Mouse (Mus musculus) left cerebral cortex, postnatal 25 days (tissue): ENCODE measurements around the gene Fbxw7. TPM values are rescaled to one million over a fixed set of nuclear protein-coding genes. Genes with fewer than 3 reads are reported as not detected.
"Not testable (repeated sequence)": the region's sequence is repeated elsewhere in the genome, so short reads cannot be mapped to it uniquely, and the experiment has no call there.

ENCODE experiments used
- DNase-seq, 2 experiments: peaks; one replicate each; pipeline ENCODE4 v3.0.0; 2022; ENCODE audit warnings: low spot score in 2 of 2, mixed read lengths in 1 of 2
- intact Hi-C: fragments of 180-260 bp; cut with DNase I; formaldehyde crosslinking; loops from one replicate; pipeline ENCODE4 v1.15.1; 2025
- total RNA-seq, 2 experiments: library from RNA; stranded (reverse); gene quantifications; 2 replicates each; pipeline ENCODE4 v1.2.3; 2021

Fbxw7 gene
- total RNA-seq, 2 experiments from 2014 or later = 265 to 269 TPM

DNA sequence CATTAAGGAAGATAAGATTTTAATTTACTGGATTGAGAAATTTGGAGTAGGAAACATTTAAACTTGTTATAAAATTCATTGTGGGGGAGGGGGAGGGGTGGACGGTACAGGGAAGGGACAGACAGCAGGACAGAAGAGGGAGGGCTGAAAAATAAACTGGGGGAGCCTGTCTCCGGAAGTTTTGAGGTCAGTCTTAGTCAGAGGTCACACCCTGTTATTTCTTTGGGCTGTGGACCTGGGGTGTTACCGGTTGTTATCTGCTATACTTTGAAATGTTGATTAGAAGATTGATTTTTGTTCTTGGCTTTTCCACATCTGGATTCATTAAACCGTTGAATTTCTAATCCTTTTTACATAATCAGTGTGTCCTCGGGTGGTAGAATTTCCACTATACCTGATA is 10.9 kb downstream of the Fbxw7 start:
- intact Hi-C loops = no loop called here
- no peak for DNase-seq

DNA sequence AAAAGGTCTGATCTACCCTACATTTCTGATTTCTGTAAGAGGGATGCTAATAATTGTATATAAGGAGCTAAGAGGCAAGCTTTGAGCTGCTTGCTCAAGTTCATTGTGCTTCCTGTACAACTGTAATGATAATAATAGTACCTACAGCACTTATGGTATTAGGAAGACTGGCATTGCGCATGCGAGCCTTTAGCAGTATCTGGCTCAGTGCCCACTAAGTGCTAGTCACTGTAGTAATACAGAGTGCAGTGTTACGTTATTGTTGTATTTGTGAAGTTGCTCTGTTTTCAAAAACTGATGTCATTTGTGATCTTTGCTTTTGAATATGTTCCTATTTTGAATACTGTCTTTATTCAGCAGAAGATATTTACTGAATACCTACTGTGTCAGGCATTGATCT is 11.3 kb downstream of the Fbxw7 start:
- no peak for DNase-seq
- intact Hi-C loops = no loop called here

GRCm38 (mm10) chr3:84826938-84827337 is 11.9 kb downstream of the Fbxw7 start:
- intact Hi-C loops = no loop called here
- no peak for DNase-seq

DNA sequence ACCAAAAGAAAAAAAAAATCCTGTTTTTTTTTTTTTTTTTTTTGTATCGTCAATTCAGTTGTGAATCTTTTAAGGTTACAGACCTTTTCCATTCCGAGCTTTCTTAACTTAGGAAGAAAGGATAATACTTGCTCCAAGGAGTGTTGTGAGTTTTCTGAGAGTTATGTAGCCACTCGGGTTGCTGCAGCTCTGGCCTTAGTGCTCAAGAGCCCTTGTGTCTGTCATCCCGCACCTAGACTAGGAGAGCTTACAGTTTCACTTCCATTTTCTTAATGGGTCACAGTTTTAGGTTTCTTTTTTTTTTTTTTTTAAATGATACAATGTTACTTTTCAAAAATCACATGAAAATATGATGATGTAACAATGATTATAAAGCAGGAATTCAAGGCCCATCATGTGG is 12.5 kb downstream of the Fbxw7 start:
- DNase-seq = no peak
- intact Hi-C loops = no loop called here

DNA sequence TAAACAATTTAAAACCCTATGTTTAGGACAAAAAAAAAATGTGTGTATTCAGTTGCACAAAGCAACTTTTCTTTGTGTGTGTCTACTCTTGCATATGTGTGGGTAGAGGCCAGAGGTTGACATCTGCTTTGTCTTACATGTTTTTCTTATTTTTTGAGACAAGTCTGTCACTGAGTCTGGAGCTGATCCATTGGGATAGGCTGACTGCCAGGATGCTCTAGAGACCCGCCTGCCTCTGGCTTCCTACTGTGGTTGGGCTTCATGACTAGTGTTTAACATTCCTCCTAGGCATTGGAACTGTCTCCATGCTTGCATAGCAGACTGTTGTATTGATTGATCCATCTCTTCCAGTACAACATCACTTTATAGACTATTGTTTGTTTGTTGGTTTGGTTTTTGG is 14.3 kb downstream of the Fbxw7 start:
- DNase-seq = no peak
- intact Hi-C loops = no loop called here

DNA sequence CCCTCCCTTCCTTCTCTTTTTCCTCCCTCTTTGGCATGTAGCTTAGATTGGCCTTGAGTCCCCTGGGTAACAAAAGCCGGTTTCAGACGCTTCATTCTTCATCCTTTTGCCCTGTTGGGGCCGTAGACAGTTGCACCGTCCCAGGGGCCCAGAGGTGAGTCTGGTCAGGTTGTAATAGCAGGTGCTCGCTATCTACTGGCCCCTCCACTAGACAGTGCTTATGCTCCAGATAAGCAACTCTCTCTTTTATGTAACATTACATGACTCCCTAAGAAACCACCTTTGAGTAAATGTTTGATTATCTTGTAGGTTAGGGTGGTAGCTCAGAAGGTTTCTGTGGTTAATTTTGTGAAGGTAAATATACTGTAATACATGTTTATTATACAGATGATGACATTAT is 21.0 kb downstream of the Fbxw7 start:
- DNase-seq = no peak
- intact Hi-C loops = no loop called here

DNA sequence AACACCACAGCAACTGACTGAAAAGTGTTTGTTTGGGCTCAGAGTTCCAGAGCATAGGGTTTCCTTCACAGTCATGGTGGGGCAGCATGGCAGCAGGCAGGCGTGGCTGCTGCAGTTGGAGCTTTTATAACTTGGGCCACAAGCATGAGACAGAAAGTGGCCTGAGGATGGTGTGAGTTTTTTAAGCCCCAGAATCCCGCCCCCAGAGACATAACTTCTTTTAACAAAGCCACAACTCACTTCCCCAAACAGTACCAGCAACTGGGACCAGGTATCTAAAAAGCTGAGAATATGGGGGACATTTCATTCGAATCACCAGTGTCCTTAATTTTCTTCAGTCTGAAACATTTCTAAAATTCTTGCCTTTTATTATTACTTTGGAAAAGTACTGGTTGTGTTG is 22.9 kb downstream of the Fbxw7 start:
- intact Hi-C loops = no loop called here
- no peak for DNase-seq

GRCm38 (mm10) chr3:84839499-84839898 is 24.4 kb downstream of the Fbxw7 start:
- no peak for DNase-seq
- intact Hi-C loops = no loop called here

DNA sequence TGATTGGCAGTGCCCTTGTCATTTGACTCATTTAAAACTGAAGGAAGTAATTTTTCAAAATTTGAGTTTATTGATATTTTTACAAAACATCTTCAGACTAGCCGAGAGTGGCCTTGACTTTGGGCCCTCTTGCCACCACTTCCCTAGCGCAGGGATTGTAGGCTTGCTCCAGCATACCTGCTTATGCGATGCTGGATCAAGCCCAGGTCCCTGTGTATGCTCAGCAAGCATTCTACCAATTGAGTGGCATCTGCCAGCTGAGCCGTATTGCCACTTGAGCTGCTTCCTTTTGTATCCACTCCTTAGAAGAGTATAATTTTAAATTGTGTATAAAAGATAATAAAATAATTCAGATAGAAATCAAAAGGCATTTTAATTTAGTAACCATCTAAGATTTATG is 26.2 kb downstream of the Fbxw7 start:
- intact Hi-C loops = no loop called here
- DNase-seq = no peak

- DNase-seq = no peak
- intact Hi-C loops = loop anchor here (1.0 to 2.0 kb wide), 2 partner anchors 149 to 228 kb away; no protein-coding TSS in a partner anchor
These were observed 27.7 kb downstream of the Fbxw7 start for GRCm38 (mm10) chr3:84842793-84843192.

DNA sequence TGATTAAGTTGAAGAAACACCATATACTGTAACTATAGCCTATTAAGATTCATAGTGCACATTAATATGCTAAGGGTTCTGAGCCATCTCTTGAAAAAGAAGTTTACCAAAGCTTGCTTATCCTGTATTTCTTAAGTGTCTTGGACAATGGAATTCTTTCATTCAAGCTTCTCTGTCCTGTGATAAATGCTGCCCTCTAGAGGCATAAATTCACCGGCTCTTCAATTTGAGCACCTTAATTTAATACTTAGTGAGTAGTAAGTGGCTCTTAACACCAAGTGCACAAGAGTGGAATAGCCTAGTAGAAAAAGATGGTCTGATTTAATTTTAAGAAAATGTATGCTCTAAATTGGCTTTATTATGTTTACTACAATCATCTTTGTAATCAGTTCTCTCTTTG is 28.5 kb downstream of the Fbxw7 start:
- intact Hi-C loops = loop anchor here (1.0 to 2.0 kb wide), 2 partner anchors 150 to 229 kb away; no protein-coding TSS in a partner anchor
- peak; percentile 66 to 80 for DNase-seq

GRCm38 (mm10) chr3:84848798-84849197 is 33.7 kb downstream of the Fbxw7 start:
- DNase-seq = no peak
- intact Hi-C loops = no loop called here

- no peak for DNase-seq
These were observed 35.4 kb downstream of the Fbxw7 start for GRCm38 (mm10) chr3:84850418-84850817.

GRCm38 (mm10) chr3:84851801-84852200 is 36.7 kb downstream of the Fbxw7 start:
- intact Hi-C loops = no loop called here
- no peak for DNase-seq

More at GRCm38 (mm10) chr3:84850418-84850817, 35.4 kb downstream of the Fbxw7 start:
- intact Hi-C loops = no loop called here

GRCm38 (mm10) chr3:84852877-84853276 is 37.8 kb downstream of the Fbxw7 start:
- intact Hi-C loops = no loop called here
- DNase-seq = no peak

- intact Hi-C loops = no loop called here
- no peak for DNase-seq
These were observed 39.4 kb downstream of the Fbxw7 start for GRCm38 (mm10) chr3:84854440-84854839.

DNA sequence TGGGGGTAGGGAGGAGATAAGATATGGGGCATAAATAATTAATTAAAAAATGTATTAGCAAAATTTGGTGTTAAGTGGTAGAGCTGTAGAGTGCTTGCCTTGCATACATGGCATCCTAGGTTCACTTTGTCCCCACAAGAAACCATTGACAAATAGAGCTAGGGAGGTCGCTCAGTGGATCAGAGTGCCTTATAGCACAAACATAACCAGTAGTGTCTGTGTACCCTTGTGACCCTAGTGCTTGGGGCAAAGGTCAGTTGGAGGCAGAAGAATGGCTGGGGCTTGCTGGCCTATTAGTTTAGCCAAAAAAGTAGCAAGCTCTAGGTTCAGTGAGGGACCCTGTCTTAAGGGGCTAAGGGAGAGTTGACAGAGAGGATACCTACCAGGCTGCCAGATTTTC is 45.6 kb downstream of the Fbxw7 start:
- no peak for DNase-seq
- intact Hi-C loops = no loop called here

DNA sequence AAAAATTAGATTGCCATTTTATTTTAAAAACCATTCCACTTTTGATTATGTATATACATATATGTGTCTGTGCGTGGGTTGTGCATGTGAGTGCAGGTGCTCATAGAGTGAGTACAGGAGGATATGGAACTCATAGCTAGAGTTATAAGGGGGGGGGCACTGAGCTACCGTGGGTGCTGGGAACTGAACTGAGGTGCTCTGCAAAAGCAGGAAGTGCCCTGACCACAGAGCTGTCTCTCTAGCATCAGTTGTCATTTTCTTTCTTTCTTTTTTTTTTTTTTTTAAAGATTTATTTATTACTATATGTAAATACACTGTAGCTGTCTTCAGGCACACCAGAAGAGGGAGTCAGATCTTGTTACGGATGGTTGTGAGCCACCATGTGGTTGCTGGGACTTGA is 46.7 kb downstream of the Fbxw7 start:
- intact Hi-C loops = not testable (repeated sequence)

DNA sequence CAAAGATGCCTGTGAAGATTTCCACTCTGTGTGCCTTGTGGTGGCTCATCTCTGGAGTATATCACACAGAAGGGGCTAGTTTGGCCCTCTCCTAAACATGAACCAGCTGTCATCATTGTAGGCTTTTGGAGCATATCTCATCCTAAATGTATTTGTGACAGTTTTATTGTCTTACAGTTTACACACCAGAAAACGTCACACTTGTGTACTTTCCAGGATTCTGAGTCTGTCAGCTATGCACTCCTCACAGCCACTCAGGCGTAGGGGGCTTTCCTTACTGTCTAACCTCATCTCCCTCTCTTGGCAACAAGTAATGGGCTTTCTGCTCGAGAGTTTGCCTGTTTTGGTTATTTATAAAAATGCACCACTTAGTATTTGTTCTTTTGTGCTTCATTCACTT is 50.6 kb downstream of the Fbxw7 start:
- intact Hi-C loops = no loop called here
- no peak for DNase-seq

More for the DNA sequence above, 46.7 kb downstream of the Fbxw7 start:
- DNase-seq = not testable (repeated sequence)

GRCm38 (mm10) chr3:84866866-84867265 is 51.8 kb downstream of the Fbxw7 start:
- intact Hi-C loops = no loop called here
- no peak for DNase-seq

DNA sequence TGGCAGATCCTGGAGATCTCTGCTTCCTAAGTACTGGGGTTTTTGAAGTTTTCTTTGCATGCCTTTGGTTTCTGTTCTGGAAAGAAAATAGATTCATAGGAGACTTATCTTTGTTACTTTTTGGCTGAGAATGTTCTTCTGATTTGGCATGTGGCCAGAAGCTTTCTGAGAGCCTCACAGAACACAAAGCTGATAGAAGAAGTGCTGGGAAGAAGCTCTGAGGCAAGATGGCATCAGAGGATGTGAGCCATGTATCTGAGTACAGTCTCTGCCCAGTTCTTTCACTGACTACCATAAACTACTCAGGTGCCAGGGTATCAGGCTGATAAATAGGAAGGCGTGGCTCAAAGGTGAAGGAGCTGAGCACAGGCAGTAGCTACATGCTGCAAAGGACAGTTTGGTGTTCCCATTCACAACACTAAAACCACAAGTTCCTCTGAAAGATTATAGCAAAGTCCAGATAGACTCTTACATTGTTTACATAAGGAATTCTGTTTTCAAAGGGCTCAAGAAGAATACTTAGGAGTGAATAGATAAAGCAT is 52.4 kb downstream of the Fbxw7 start:
- DNase-seq = peak; percentile 21 to 37

GRCm38 (mm10) chr3:84867991-84868390 is 52.9 kb downstream of the Fbxw7 start:
- DNase-seq = no peak
- intact Hi-C loops = no loop called here

More for the DNA sequence above, 52.4 kb downstream of the Fbxw7 start:
- intact Hi-C loops = no loop called here
